Mouse (Mus musculus): ENCODE results near the gene Rab3d. TPM values are rescaled to one million over a fixed set of nuclear protein-coding genes. Genes with fewer than 3 reads are reported as not detected.

The Rab3d gene
- 10.2 and 11.1 TPM in 2 replicates for polyA plus RNA-seq (2016; fragmentation: Nextera tagmentation; extraction: Ambion mirVana)

DNA sequence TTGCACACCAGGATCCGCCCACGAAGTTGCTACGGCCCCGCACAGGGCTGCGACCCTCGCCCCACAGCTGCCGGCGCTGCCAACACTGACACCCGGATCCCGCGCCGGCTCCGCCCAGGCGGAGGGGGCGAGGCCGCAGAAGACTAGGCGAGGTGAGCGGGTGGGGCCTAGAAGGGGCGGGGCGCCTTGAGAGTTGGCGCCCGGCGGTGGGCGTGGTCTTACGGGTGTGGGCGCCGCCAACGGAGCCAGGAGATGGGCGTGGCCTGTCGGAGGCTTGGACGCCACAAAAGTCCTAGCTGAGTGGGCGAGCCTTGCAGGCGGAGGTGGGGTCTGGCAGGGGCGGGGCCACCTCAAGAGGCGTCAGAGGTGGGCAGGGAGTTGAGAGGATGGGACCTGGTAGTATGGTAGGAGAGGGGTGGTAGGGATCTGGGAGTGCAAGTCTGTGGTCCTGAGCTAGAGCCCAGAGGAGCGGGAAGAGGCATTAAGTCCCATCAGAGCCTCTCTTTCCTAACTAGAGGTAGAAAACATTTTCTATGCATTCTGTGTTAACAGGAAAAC lies at the start of gene Rab3d:
Rab3d (minus strand) TSS at position 158 of the 558 bp plus-strand sequence.
- Histone ChIP-seq H3K4me3 (peak within 1 kb of the TSS; percentile 53), H3K27ac (no peak within 1 kb of the TSS), H3K9ac (peak within 1 kb of the TSS; percentile 49), H3K9me3 (no peaks in the 10 kb centered on the region), H3K27me3 (peaks cover 24% of the 10 kb centered on the region), H3K4me1 (no peaks in the 10 kb centered on the region), H3K36me3 (peaks cover 5% of the 10 kb centered on the region; the same call in 1 of the 2 replicates), H3K4me2 (replicated peaks) (peak within 1 kb of the TSS; percentile 92)
- WGBS: 1% methylated on average over 32 of the region's 36 CpGs
- peak; percentile 94 for ATAC-seq (ENCODE audit: insufficient number of reproducible peaks, insufficient read depth, low FRiP score, low TSS enrichment)

DNA sequence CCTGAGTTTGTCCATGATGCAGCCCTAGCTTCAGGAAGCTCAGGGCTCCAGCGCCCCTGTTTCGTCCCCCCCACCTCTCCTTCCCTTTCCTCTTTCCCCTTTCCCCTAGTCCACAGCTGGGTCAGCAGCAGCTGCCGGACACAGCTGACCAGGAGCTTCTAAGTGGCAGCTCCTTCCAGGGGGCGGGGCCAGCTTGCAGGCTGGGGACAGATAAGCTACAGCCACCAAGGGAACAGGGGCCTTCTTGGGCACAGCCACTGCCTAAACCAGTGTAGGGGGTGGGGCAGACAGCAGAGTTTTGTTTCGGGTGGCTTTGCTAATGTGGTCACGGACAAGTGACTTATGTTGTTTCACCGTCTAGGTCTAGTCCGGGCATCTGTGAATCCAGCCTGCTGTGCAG lies 45.4 kb upstream of the Rab3d start, which contains the start of gene Epor:
Epor (minus strand) TSS at position 90 of the 400 bp plus-strand sequence.
- Histone ChIP-seq H3K4me1 (peaks cover 17% of the 10 kb centered on the region), H3K27me3 (peaks cover 51% of the 10 kb centered on the region), H3K4me2 (replicated peaks) (peak within 1 kb of the TSS; percentile 81), H3K9ac (peak within 1 kb of the TSS; percentile 46), H3K4me3 (peak within 1 kb of the TSS; percentile 47), H3K9me3 (no peaks in the 10 kb centered on the region), H3K27ac (no peak within 1 kb of the TSS), H3K36me3 (no peaks in the 10 kb centered on the region)
- WGBS: 20% methylated on average over 8 of the region's 8 CpGs
- ATAC-seq (ENCODE audit: insufficient number of reproducible peaks, insufficient read depth, low FRiP score, low TSS enrichment): no peak

DNA sequence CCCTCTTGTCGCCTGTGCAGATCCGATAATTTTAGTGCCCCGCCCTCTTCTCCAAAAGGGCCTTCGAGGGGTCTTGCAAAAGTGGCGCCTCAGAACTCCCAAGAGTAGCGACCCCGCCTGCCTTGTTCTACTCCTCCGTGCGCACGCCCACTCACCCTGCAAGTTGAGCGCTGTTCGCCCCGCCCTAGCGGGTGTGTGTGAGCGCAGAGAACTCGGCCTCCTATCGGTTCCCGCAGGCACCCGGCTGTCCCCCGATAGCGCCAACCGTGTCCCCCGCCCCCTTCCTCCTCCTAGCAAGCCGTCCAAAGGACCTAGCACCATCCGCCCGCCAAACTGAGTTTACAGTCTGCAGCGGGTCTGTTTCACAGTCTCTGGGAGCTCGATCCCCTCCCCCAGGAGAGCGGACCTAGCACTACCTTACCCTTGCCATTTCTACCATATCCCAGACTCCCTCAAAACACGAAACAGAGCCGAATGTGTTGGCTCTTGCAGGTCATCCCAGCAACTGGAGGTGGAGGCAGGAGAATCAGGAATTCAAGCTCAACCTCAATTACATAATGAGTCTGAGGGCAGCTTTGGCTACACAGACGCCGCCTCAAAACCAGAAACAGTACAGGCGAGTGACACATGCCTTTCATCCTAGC lies 44.5 kb upstream of the Rab3d start:
- H3K9ac ChIP-seq: peak overlapping the region; percentile 46
- peak; percentile 62 for ATAC-seq (ENCODE audit: insufficient number of reproducible peaks, insufficient read depth, low FRiP score, low TSS enrichment)
- H3K36me3 ChIP-seq: no peaks in the 10 kb centered on the region
- peak overlapping the region; percentile 81 for H3K4me2 ChIP-seq (replicated peaks)
- peaks cover 51% of the 10 kb centered on the region for H3K27me3 ChIP-seq
- H3K4me1 ChIP-seq: peaks cover 17% of the 10 kb centered on the region
- peak overlapping the region; percentile 47 for H3K4me3 ChIP-seq
- 2% methylated on average over 34 of the region's 34 CpGs for WGBS
- no peak overlapping the region for H3K27ac ChIP-seq
- H3K9me3 ChIP-seq: no peaks in the 10 kb centered on the region

DNA sequence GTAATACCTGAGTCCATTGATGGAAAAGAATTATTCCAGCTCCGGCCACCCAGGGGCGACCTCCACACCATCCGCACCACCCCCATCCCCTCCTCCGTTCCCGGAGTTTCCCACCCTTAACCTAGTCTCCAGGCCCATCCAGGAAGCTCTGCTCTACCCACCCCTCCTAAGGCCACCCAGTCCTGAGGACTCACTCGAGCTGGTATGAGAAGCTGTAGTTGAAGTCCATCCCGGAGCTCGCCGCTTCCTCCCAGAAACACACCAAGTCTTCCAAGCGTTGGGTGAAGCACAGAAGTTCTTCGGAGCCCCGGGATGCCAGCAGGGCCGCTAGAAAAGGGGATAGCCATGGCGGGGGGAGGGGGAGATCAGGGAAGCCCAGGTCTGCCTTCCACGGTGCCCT lies 44.0 kb upstream of the Rab3d start:
- H3K27ac ChIP-seq: no peak overlapping the region
- no peaks in the 10 kb centered on the region for H3K36me3 ChIP-seq
- no peaks in the 10 kb centered on the region for H3K9me3 ChIP-seq
- WGBS: under 1% methylated on average over 15 of the region's 15 CpGs
- peak overlapping the region; percentile 47 for H3K4me3 ChIP-seq
- H3K4me2 ChIP-seq (replicated peaks): peak overlapping the region; percentile 81
- H3K9ac ChIP-seq: peak overlapping the region; percentile 46
- H3K27me3 ChIP-seq: peaks cover 51% of the 10 kb centered on the region
- peaks cover 17% of the 10 kb centered on the region for H3K4me1 ChIP-seq
- no peak for ATAC-seq (ENCODE audit: insufficient number of reproducible peaks, insufficient read depth, low FRiP score, low TSS enrichment)

DNA sequence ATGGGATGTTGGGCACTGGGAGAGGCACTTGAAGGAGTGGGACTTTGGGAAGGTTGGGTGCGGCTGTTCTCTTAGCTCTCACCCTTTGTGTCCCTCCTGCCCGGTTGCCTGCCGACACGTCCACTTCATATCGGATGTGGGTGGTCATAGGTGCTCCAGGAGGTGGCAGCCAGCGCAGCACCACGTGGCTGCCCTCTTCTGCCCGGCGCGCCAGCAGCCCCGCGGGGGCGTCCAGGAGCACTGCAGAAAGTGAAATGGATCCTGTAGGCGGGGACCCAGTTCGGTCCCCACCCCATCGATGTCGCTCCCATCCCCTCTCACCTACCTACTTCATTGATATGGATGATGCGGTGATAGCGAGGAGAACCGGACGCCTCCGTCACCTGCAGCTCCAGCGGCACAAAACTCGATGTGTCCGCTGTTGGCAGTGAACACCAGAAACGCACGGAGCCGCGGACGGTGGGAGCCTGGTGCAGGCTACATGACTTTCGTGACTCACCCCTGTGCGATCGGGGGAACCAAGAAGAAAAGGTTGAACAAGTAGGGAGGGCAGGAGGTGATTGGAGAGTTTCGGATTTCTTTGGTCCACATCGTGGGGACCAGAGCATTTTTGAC lies 43.5 kb upstream of the Rab3d start:
- H3K27ac ChIP-seq: no peak overlapping the region
- no peaks in the 10 kb centered on the region for H3K36me3 ChIP-seq
- WGBS: 1% methylated on average over 35 of the region's 35 CpGs
- peaks cover 51% of the 10 kb centered on the region for H3K27me3 ChIP-seq
- peaks cover 20% of the 10 kb centered on the region for H3K4me1 ChIP-seq
- no peak for ATAC-seq (ENCODE audit: insufficient number of reproducible peaks, insufficient read depth, low FRiP score, low TSS enrichment)
- peak overlapping the region; percentile 47 for H3K4me3 ChIP-seq
- H3K9me3 ChIP-seq: no peaks in the 10 kb centered on the region
- no peak overlapping the region for H3K9ac ChIP-seq
- H3K4me2 ChIP-seq (replicated peaks): peak overlapping the region; percentile 81

DNA sequence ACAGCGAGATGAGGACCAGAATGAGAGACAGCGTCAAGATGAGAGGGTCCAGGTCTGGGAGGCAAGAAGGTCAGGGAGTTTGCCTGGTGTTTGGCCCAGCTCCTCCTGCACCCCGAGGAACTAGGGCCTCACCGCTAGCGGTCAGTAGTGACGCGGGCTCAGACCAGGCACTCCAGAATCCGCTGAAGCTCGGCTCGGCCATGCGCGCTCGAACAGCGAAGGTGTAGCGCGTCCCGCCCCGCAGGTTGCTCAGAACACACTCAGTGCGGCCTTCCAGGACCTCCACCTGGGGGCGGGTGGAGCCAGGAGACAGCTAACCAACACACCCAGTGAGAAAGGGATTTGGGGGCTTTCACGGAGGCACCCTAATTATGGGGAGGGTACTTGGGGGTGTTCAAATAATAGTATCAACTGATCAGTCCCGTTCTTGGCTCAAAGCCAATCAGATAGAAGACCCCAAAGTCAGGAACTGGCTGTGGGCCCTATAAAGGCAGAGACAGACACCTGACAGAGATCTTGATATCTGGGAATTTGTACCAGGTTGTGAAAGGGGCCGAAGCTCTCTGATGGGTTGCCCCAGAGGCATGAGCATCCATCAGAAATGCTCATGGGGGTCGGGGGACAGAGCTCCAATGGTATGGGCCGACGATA lies 42.7 kb upstream of the Rab3d start:
- no peak for ATAC-seq (ENCODE audit: insufficient number of reproducible peaks, insufficient read depth, low FRiP score, low TSS enrichment)

DNA sequence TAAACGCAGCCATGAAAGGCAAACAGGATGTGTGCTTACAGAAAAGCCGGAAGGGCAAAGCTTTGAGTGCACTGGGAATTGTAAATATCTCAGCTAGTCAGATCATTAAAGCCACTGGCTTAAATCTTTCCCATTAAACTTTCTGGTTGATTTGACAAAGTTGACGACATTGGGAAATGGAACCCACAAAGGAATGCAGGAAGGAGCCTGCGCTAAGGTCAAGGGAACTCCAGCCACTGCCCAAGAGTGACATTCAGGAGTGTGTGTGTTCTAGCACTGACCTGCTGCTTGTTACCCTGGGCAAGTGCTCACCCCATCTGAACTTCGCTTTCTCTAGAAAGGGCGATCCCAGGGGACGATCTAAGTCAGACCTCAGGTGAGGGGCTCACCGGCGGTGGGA lies 42.1 kb upstream of the Rab3d start:
- Histone ChIP-seq H3K36me3 (no peaks in the 10 kb centered on the region), H3K4me1 (peaks cover 22% of the 10 kb centered on the region), H3K4me3 (no peak overlapping the region), H3K9ac (no peak overlapping the region), H3K4me2 (replicated peaks) (no peak overlapping the region), H3K9me3 (no peaks in the 10 kb centered on the region), H3K27me3 (peaks cover 51% of the 10 kb centered on the region), H3K27ac (no peak overlapping the region)
- 49% methylated on average over 9 of the region's 9 CpGs for WGBS
- ATAC-seq (ENCODE audit: insufficient number of reproducible peaks, insufficient read depth, low FRiP score, low TSS enrichment): no peak

More for the DNA sequence above, 42.7 kb upstream of the Rab3d start:
- 8% methylated on average over 26 of the region's 26 CpGs for WGBS
- H3K27ac ChIP-seq: no peak overlapping the region
- H3K36me3 ChIP-seq: no peaks in the 10 kb centered on the region
- peaks cover 51% of the 10 kb centered on the region for H3K27me3 ChIP-seq
- H3K4me3 ChIP-seq: peak overlapping the region; percentile 47; the same call in 1 of the 2 replicates
- no peaks in the 10 kb centered on the region for H3K9me3 ChIP-seq
- no peak overlapping the region for H3K9ac ChIP-seq
- H3K4me1 ChIP-seq: peaks cover 22% of the 10 kb centered on the region
- peak overlapping the region; percentile 81; the same call in 1 of the 2 replicates for H3K4me2 ChIP-seq (replicated peaks)

DNA sequence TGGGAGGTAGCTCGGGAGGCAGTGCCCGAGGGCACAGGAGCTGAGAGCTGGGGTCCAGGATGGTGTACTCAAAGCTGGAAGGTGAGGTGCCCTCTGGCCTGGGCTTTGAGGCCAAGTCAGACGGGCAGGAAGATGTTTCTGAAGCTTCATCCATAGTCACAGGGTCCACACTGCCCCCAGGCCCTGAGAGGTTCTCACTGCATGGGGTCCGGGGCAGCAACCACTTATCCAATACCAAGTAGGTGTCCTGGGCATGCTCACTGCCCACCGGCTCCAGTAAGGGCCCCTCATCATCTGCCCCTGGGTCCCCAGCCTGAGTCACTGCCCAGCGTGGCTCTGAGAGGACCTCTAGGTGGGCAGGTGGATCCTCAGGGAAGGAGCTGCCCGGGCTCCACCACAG lies 41.3 kb upstream of the Rab3d start:
- H3K27me3 ChIP-seq: peaks cover 51% of the 10 kb centered on the region
- no peak overlapping the region for H3K4me2 ChIP-seq (replicated peaks)
- peaks cover 22% of the 10 kb centered on the region for H3K4me1 ChIP-seq
- H3K9ac ChIP-seq: no peak overlapping the region
- H3K9me3 ChIP-seq: no peaks in the 10 kb centered on the region
- no peak for ATAC-seq (ENCODE audit: insufficient number of reproducible peaks, insufficient read depth, low FRiP score, low TSS enrichment)
- no peak overlapping the region for H3K27ac ChIP-seq
- H3K4me3 ChIP-seq: no peak overlapping the region
- no peaks in the 10 kb centered on the region for H3K36me3 ChIP-seq
- 88% methylated on average over 7 of the region's 7 CpGs for WGBS

DNA sequence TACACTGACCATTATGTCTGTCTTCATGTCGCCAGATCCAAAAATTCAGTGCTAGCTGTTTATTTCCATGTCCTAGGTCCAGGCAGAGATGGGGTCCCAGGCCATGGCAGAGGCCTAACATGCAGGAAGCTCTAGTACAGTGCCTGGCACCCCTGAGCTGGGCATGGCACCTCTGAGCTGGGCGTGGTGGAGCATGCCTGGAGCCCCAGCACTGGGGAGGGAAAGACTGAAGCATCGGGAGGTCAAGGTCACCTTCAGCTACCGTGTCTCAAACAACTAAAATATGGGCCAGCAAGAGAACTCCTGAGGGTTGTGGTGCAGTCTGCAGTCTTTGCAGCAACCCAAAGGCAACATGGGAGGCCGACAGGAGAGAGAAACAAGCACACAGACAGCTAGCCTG lies 40.4 kb upstream of the Rab3d start:
- H3K27me3 ChIP-seq: peaks cover 48% of the 10 kb centered on the region
- no peak overlapping the region for H3K4me3 ChIP-seq
- H3K4me2 ChIP-seq (replicated peaks): no peak overlapping the region
- no peak for ATAC-seq (ENCODE audit: insufficient number of reproducible peaks, insufficient read depth, low FRiP score, low TSS enrichment)
- H3K36me3 ChIP-seq: no peaks in the 10 kb centered on the region
- H3K9ac ChIP-seq: no peak overlapping the region
- H3K4me1 ChIP-seq: peaks cover 22% of the 10 kb centered on the region
- WGBS: 82% methylated on average over 5 of the region's 5 CpGs
- no peak overlapping the region for H3K27ac ChIP-seq
- no peaks in the 10 kb centered on the region for H3K9me3 ChIP-seq

DNA sequence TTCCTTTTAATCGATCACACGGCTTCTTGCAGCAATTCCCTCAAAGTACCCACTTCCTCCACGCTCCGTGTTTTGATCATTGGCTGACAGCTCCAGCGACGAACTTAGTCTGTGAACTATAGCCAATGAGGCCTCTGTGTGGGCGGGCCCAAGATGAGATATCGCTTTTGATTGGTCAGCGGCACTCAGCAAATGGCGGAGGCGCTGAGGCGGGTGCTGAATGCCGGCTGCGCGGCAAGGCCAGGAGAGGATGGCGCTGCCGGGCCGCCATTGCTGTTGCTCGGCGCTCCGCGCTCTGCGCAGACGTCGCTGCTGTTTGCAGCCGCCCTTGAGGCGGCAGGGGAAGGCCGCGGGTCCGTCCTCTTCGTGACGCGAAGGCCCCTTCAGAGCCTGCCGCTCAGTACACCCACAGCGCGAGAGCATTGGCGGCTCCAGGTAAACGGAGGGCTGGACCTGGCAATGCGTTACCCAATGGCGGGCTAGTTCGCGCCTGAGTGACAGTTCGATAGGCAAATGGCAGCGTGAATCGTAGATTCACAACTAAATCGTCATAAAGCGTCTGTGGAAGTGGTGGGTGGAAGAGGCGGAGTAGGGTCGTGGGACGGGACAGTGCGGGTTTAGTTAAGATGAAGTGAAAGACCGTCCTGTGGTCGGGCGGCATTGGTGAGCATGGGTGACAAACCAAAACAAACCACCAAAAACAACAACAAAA lies 37.7 kb upstream of the Rab3d start, which contains the start of gene Swsap1:
Swsap1 (plus strand) TSS at position 186 of the 712 bp plus-strand sequence.
- Histone ChIP-seq H3K9ac (peak within 1 kb of the TSS; percentile 65), H3K27me3 (peaks cover 22% of the 10 kb centered on the region), H3K9me3 (no peaks in the 10 kb centered on the region), H3K4me2 (replicated peaks) (peak within 1 kb of the TSS; percentile 64), H3K36me3 (no peaks in the 10 kb centered on the region), H3K4me3 (peak within 1 kb of the TSS; percentile 56), H3K27ac (peak within 1 kb of the TSS; percentile 77), H3K4me1 (peaks cover 5% of the 10 kb centered on the region)
- ATAC-seq (ENCODE audit: insufficient number of reproducible peaks, insufficient read depth, low FRiP score, low TSS enrichment): peak; percentile 99
- WGBS: under 1% methylated on average over 54 of the region's 54 CpGs

DNA sequence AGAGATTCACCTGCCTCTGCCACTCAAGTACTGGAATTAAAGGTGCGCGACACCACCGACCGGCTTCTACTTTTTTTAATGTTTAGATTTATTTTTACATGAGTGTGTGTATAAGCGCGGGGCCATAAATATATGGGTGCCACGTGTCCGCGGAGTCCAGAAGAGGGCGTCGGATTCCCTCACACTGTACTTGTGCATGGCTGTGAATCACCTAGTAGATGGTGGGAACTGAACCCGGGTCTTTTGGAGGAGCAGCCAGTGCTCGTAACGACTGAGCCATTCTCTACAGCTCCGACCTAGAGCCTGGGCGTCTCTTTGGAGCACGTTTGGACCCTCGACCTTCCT lies 37.2 kb upstream of the Rab3d start:
- peak overlapping the region; percentile 64 for H3K4me2 ChIP-seq (replicated peaks)
- no peaks in the 10 kb centered on the region for H3K9me3 ChIP-seq
- peak overlapping the region; percentile 37; the same call in 1 of the 2 replicates for H3K27ac ChIP-seq
- ATAC-seq (ENCODE audit: insufficient number of reproducible peaks, insufficient read depth, low FRiP score, low TSS enrichment): peak; percentile 43
- H3K9ac ChIP-seq: peak overlapping the region; percentile 65; the same call in 1 of the 2 replicates
- H3K4me1 ChIP-seq: peaks cover 5% of the 10 kb centered on the region
- no peaks in the 10 kb centered on the region for H3K36me3 ChIP-seq
- 3% methylated on average over 18 of the region's 18 CpGs for WGBS
- peaks cover 17% of the 10 kb centered on the region for H3K27me3 ChIP-seq
- H3K4me3 ChIP-seq: peak overlapping the region; percentile 56
